Mouse (Mus musculus) liver, postnatal 0 days (tissue): Measurements from ENCODE around the gene Tspan18.

Source experiments
- CTCF ChIP-seq: sonication (generic); IDR thresholded peaks from 2 replicates; pipeline ENCODE4 v1.5.1; 2016; ENCODE audit warnings: antibody characterized with exemption, low read depth
- EP300 ChIP-seq: IDR thresholded peaks from 2 replicates; pipeline ENCODE4 v1.6.1; 2016; ENCODE audit warnings: antibody characterized with exemption, low read depth, mild to moderate bottlenecking

DNA sequence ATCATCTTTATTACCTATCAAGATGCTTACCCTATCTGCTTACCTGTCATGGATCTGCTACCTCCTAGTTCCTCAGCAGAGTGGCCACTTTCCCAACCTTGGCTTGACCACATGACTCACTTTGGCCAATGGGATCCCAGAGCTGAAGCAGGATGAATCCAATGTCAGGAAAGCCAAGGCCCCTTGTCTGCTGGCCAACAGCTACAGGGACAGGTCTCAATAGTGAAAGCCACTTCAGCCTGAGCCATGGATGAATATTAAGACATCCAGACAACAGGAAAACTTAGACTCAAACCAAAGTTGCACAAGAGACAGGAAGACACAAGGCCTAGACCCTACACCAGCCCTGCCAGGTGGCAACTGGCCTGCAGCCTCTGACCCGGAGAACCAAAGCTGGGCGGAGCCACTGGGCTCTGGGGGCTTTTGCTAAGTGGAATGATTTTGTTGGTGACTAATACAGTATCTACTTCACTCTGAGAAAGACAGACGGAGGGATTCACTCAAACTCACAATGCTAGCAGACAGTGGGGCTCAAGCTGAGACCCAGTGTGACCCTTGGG, 65.5 kb downstream of the Tspan18 start:
- TF ChIP-seq CTCF, result no peak
- TF ChIP-seq EP300, result no peak
